Mouse (Mus musculus): ENCODE results near the gene Arhgap27. TPM values are rescaled to one million over a fixed set of nuclear protein-coding genes. Genes with fewer than 3 reads are reported as not detected.

The Arhgap27 gene
- total and polyA plus RNA-seq, 3 experiments, result 11.8 to 30.9 (median 26.1) TPM

- Histone ChIP-seq H3K4me3 (replicated peaks in 1 of 3; ENCODE audit: low read depth in 2 of 3, low read length in 2 of 3, poor library complexity in 1 of 3) (no peak overlapping the region), H3K27me3 (replicated peaks) (no peaks in the 10 kb centered on the region)
- dilution Hi-C loops (cut with MboI; ENCODE audit: extremely low pct_ligation_motif_present, extremely low pct_unique_long_range_greater_than_20kb, low sequenced_read_pairs), result no loop called here
Measured at GRCm38 (mm10) chr11:103358316-103358715, 5.2 kb downstream of the Arhgap27 start.

GRCm38 (mm10) chr11:103357710-103358109 is 5.8 kb downstream of the Arhgap27 start:
- dilution Hi-C loops (cut with MboI; ENCODE audit: extremely low pct_ligation_motif_present, extremely low pct_unique_long_range_greater_than_20kb, low sequenced_read_pairs), result no loop called here
- in situ Hi-C loops (cut with MboI; ENCODE audit: low pct_ligation_motif_present, low pct_unique_long_range_greater_than_20kb, low sequenced_read_pairs), result loop anchor here (5.0 kb wide), 1 partner anchor 35 kb away; no protein-coding TSS in a partner anchor

More at GRCm38 (mm10) chr11:103358316-103358715, 5.2 kb downstream of the Arhgap27 start:
- H3K9me3 ChIP-seq (replicated peaks; ENCODE audit: low read length), result peaks cover 39% of the 10 kb centered on the region
- DNase-seq (ENCODE audit: extremely low read depth), result no peak
- H3K4me2 ChIP-seq (ENCODE audit: insufficient read depth, low read depth, poor library complexity, severe bottlenecking), result no peak overlapping the region
- H3K4me1 ChIP-seq (ENCODE audit: control insufficient read depth in 1 of 2, insufficient read depth in 2 of 2), result peaks cover 17 to 56% of the 10 kb centered on the region in 2 experiments
- TF ChIP-seq SMC3 (IDR thresholded peaks at IDR 0.05; ENCODE audit: low read depth, low read length) (no peak), RAD21 (IDR thresholded peaks at IDR 0.05; ENCODE audit: low read depth, low read length) (no peak), POLR2AphosphoS2 (IDR thresholded peaks at IDR 0.05; ENCODE audit: low read depth, low read length) (no peak), MEF2A (IDR thresholded peaks at IDR 0.05; ENCODE audit: borderline replicate concordance, low read depth, low read length) (no peak), CHD2 (IDR thresholded peaks at IDR 0.05; ENCODE audit: low read length) (no peak), KAT2A (IDR thresholded peaks at IDR 0.05; ENCODE audit: insufficient replicate concordance, low read length) (no peak), TBP (conservative IDR thresholded peaks at IDR 0.05; ENCODE audit: low read depth, low read length) (no peak), BHLHE40 (IDR thresholded peaks at IDR 0.05; ENCODE audit: low read depth, low read length) (no peak), GABPA (IDR thresholded peaks at IDR 0.05; ENCODE audit: insufficient replicate concordance, low read depth, low read length) (no peak), USF1 (IDR thresholded peaks at IDR 0.05; ENCODE audit: low read depth, low read length) (no peak), TCF12 (IDR thresholded peaks at IDR 0.05; ENCODE audit: low read depth, low read length) (no peak), ZMIZ1 (IDR thresholded peaks at IDR 0.05; ENCODE audit: low read depth, low read length) (no peak), CHD1 (IDR thresholded peaks at IDR 0.05; ENCODE audit: low read depth, low read length) (no peak), IRF4 (IDR thresholded peaks at IDR 0.05; ENCODE audit: low read depth, low read length) (no peak), MYC (IDR thresholded peaks at IDR 0.05; ENCODE audit: low read depth, low read length) (no peak), E2F4 (IDR thresholded peaks at IDR 0.05; ENCODE audit: insufficient replicate concordance, low read depth, low read length) (no peak), ZC3H11A (IDR thresholded peaks at IDR 0.05; ENCODE audit: low read depth, low read length) (no peak)
- no peak overlapping the region for H3K9ac ChIP-seq (ENCODE audit: insufficient read depth, low read depth)
- H3K27ac ChIP-seq (ENCODE audit: insufficient read depth, low read depth), result no peak overlapping the region
- in situ Hi-C loops (cut with MboI; ENCODE audit: low pct_ligation_motif_present, low pct_unique_long_range_greater_than_20kb, low sequenced_read_pairs), result loop anchor here (5.0 kb wide), 1 partner anchor 34 kb away; no protein-coding TSS in a partner anchor
- peaks cover 6 to 54% of the 10 kb centered on the region in 2 experiments for H3K36me3 ChIP-seq (replicated peaks in 1 of 2; ENCODE audit: control insufficient read depth in 1 of 2, insufficient read depth in 1 of 2, low read length in 1 of 2)
- no peaks in the 10 kb centered on the region for H3K79me2 ChIP-seq (replicated peaks; ENCODE audit: control insufficient read depth, extremely low read depth, insufficient read depth, poor library complexity, severe bottlenecking)

More at GRCm38 (mm10) chr11:103357710-103358109, 5.8 kb downstream of the Arhgap27 start:
- Histone ChIP-seq H3K4me3 (replicated peaks in 1 of 3; ENCODE audit: low read depth in 2 of 3, low read length in 2 of 3, poor library complexity in 1 of 3) (no peak overlapping the region), H3K4me2 (ENCODE audit: insufficient read depth, low read depth, poor library complexity, severe bottlenecking) (no peak overlapping the region), H3K27ac (ENCODE audit: insufficient read depth, low read depth) (no peak overlapping the region), H3K9me3 (replicated peaks; ENCODE audit: low read length) (peaks cover 39% of the 10 kb centered on the region), H3K9ac (ENCODE audit: insufficient read depth, low read depth) (no peak overlapping the region), H3K79me2 (replicated peaks; ENCODE audit: control insufficient read depth, extremely low read depth, insufficient read depth, poor library complexity, severe bottlenecking) (no peaks in the 10 kb centered on the region), H3K4me1 (ENCODE audit: control insufficient read depth in 1 of 2, insufficient read depth in 2 of 2) (peaks cover 17 to 63% of the 10 kb centered on the region in 2 experiments), H3K27me3 (replicated peaks) (no peaks in the 10 kb centered on the region), H3K36me3 (replicated peaks in 1 of 2; ENCODE audit: control insufficient read depth in 1 of 2, insufficient read depth in 1 of 2, low read length in 1 of 2) (peaks cover 6 to 48% of the 10 kb centered on the region in 2 experiments)
- no peak for TF ChIP-seq RCOR1 (conservative IDR thresholded peaks at IDR 0.05; ENCODE audit: low read depth, low read length)
- no peak for TF ChIP-seq RAD21 (IDR thresholded peaks at IDR 0.05; ENCODE audit: low read depth, low read length)
- TF ChIP-seq USF1 (IDR thresholded peaks at IDR 0.05; ENCODE audit: low read depth, low read length), result no peak
- no peak for TF ChIP-seq EP300 (IDR thresholded peaks at IDR 0.05; ENCODE audit: low read length)
- no peak for TF ChIP-seq ZMIZ1 (IDR thresholded peaks at IDR 0.05; ENCODE audit: low read depth, low read length)
- no peak for TF ChIP-seq MXI1 (IDR thresholded peaks at IDR 0.05; ENCODE audit: low read depth, low read length)
- no peak for TF ChIP-seq CHD1 (IDR thresholded peaks at IDR 0.05; ENCODE audit: low read depth, low read length)
- no peak for TF ChIP-seq TBP (conservative IDR thresholded peaks at IDR 0.05; ENCODE audit: low read depth, low read length)
- DNase-seq (ENCODE audit: extremely low read depth), result no peak
